Comparison of ENCODE assay signal across 25 mouse cellular contexts in genomic region chr17:71652934-71653333, GRCm38 (mm10). TPM values are rescaled to one million over a fixed set of nuclear protein-coding genes. Genes with fewer than 3 reads are reported as not detected.
DNase-seq lines count a peak whose midpoint lies in the region; ATAC-seq and TF ChIP-seq lines count a peak whose summit lies in the region.
"Had no signal": no experiment of that assay in that cellular context is flagged by ENCODE, and none has a peak within 500 bp of the region (broad histone marks: within the 10 kb centered on the region; RNA-seq: fewer than 3 reads in every experiment).

No protein-coding gene starts in this region.

- peaks cover 20% of the 10 kb centered on the region; the same call in 1 of the 2 replicates for H3K36me3 ChIP-seq in stomach, embryonic 16.5 days (ENCODE audit: control insufficient read depth, insufficient read depth, low read length)
- peaks cover 24% of the 10 kb centered on the region for H3K36me3 ChIP-seq in stomach, postnatal 0 days (ENCODE audit: control insufficient read depth, insufficient read depth, low read length)

- no peak for TF ChIP-seq POLR2A in embryonic fibroblast, embryonic 13.5 days (IDR thresholded peaks at IDR 0.05; ENCODE audit: low read depth, low read length)

- ATAC-seq in stomach, embryonic 16.5 days (ENCODE audit: insufficient read depth, low FRiP score): peak; percentile 44; the same call in 1 of the 2 replicates
- ATAC-seq in stomach, postnatal 0 days (ENCODE audit: low FRiP score, low TSS enrichment): no peak
- ATAC-seq: forebrain, embryonic 13.5 days; forebrain, embryonic 16.5 days; hindbrain, postnatal 0 days; inflammation-experienced regulatory T-cells, adult 6 months; Patski had no signal

- H3K9ac ChIP-seq in stomach, embryonic 16.5 days (ENCODE audit: low read length): no peak overlapping the region
- no peak overlapping the region for H3K9ac ChIP-seq in stomach, postnatal 0 days (ENCODE audit: low read length)
- H3K9ac ChIP-seq: embryonic facial prominence, embryonic 12.5 days; forebrain, embryonic 13.5 days; hindbrain, embryonic 13.5 days had no signal

- H3K9me3 ChIP-seq in stomach, embryonic 16.5 days (replicated peaks; ENCODE audit: control insufficient read depth, low read length): no peaks in the 10 kb centered on the region
- H3K9me3 ChIP-seq in stomach, postnatal 0 days (ENCODE audit: control insufficient read depth, low read length): no peaks in the 10 kb centered on the region
- H3K9me3 ChIP-seq: embryonic facial prominence, embryonic 12.5 days; forebrain, embryonic 10.5 days; forebrain, embryonic 13.5 days; G1E; hindbrain, embryonic 10.5 days; hindbrain, embryonic 13.5 days had no signal

- H3K27me3 ChIP-seq in stomach, embryonic 16.5 days (ENCODE audit: control insufficient read depth, insufficient read depth, low read length): no peaks in the 10 kb centered on the region
- H3K27me3 ChIP-seq in stomach, postnatal 0 days (ENCODE audit: control insufficient read depth, insufficient read depth, low read length): no peaks in the 10 kb centered on the region
- H3K27me3 ChIP-seq: embryonic facial prominence, embryonic 12.5 days; forebrain, embryonic 13.5 days; hindbrain, embryonic 13.5 days; Patski had no signal

- no peak for TF ChIP-seq EP300 in stomach, postnatal 0 days (optimal IDR thresholded peaks at IDR 0.05)

- DNase-seq in stomach, postnatal 0 days (ENCODE audit: low spot score): no peak
- peak; percentile 22 for DNase-seq in urinary bladder, postnatal 25 days (ENCODE audit: low spot score)
- no peak for DNase-seq in urinary bladder, postnatal 10 days (ENCODE audit: low spot score)
- DNase-seq in layer of hippocampus, adult 18-20 months (ENCODE audit: low spot score in 2 of 2): no peak
- DNase-seq: adrenal gland, postnatal 10 days; adrenal gland, postnatal 36 days; cerebellum, adult 18-20 months; cerebellum, adult 9-10 months; cerebellum, postnatal 14 days; gastrocnemius, postnatal 10 days; gastrocnemius, postnatal 36 days had no signal

- no peak overlapping the region for H3K4me3 ChIP-seq in stomach, embryonic 16.5 days (replicated peaks; ENCODE audit: low read length)
- H3K4me3 ChIP-seq in stomach, postnatal 0 days (ENCODE audit: low read depth, low read length): no peak overlapping the region
- H3K4me3 ChIP-seq in embryonic fibroblast, embryonic 13.5 days (ENCODE audit: insufficient read depth, low read length): no peak overlapping the region
- H3K4me3 ChIP-seq: embryonic facial prominence, embryonic 12.5 days; forebrain, embryonic 10.5 days; forebrain, embryonic 13.5 days; hindbrain, embryonic 10.5 days; hindbrain, embryonic 13.5 days had no signal

- no peak overlapping the region for H3K4me2 ChIP-seq in stomach, embryonic 16.5 days (ENCODE audit: low read depth, low read length)
- H3K4me2 ChIP-seq in stomach, postnatal 0 days (replicated peaks; ENCODE audit: low read depth): no peak overlapping the region
- H3K4me2 ChIP-seq: embryonic facial prominence, embryonic 12.5 days; forebrain, embryonic 13.5 days; heart, embryonic 11.5 days; hindbrain, embryonic 13.5 days had no signal

- no peak for TF ChIP-seq CTCF in stomach, postnatal 0 days (IDR thresholded peaks at IDR 0.05; ENCODE audit: low read depth)
- no peak for TF ChIP-seq CTCF in embryonic fibroblast, embryonic 13.5 days (IDR thresholded peaks at IDR 0.05; ENCODE audit: borderline replicate concordance, insufficient read depth, low read length)

- peak overlapping the region; percentile 66; the same call in 1 of the 2 replicates for H3K27ac ChIP-seq in stomach, embryonic 16.5 days (ENCODE audit: low read length)
- H3K27ac ChIP-seq in stomach, postnatal 0 days (replicated peaks): no peak overlapping the region
- H3K27ac ChIP-seq in embryonic fibroblast, embryonic 13.5 days (ENCODE audit: insufficient read depth, low read length): 0 out of 2 replicates have a peak overlapping the region, but pooled peaks have one; percentile 16
- H3K27ac ChIP-seq: embryonic facial prominence, embryonic 12.5 days; forebrain, embryonic 10.5 days; forebrain, embryonic 13.5 days; hindbrain, embryonic 10.5 days; hindbrain, embryonic 13.5 days; hindbrain, postnatal 0 days had no signal

- 76% methylated on average over 5 of the region's 5 CpGs for WGBS in stomach, embryonic 16.5 days
- 57% methylated on average over 5 of the region's 5 CpGs for WGBS in stomach, postnatal 0 days

- no peaks in the 10 kb centered on the region for H3K4me1 ChIP-seq in stomach, embryonic 16.5 days (ENCODE audit: control insufficient read depth, insufficient read depth, low read length)
- no peaks in the 10 kb centered on the region for H3K4me1 ChIP-seq in stomach, postnatal 0 days (replicated peaks; ENCODE audit: control insufficient read depth, insufficient read depth)
- no peaks in the 10 kb centered on the region; the same call in 1 of the 2 replicates for H3K4me1 ChIP-seq in embryonic fibroblast, embryonic 13.5 days (ENCODE audit: control insufficient read depth, insufficient read depth, low read length)
- H3K4me1 ChIP-seq: embryonic facial prominence, embryonic 12.5 days; forebrain, embryonic 10.5 days; forebrain, embryonic 13.5 days; hindbrain, embryonic 10.5 days; hindbrain, embryonic 13.5 days had no signal

RNA-seq across cellular contexts. Expression of gene Togaram2, which starts 20.1 kb away (rescaled TPM):
- 0.75 and 1.2 TPM in 2 replicates for polyA plus RNA-seq in stomach, embryonic 16.5 days (2015; fragmentation: Nextera tagmentation; extraction: Ambion mirVana)
- 0.55 and 0.68 TPM in 2 replicates for polyA plus RNA-seq in stomach, postnatal 0 days (2015; fragmentation: Nextera tagmentation; extraction: Ambion mirVana)
- polyA plus RNA-seq in embryonic fibroblast, embryonic 13.5 days (2011; ENCODE audit: insufficient read length, low read depth, missing spikeins): not detected in 2 replicates
- total RNA-seq in layer of hippocampus, adult 18-20 months (2021): 1 to 10 TPM; 1.1 to 2.2 TPM
- total RNA-seq: adrenal gland, postnatal 36 days; granulocyte monocyte progenitor cell, adult 5-6 weeks had no signal
- polyA plus RNA-seq: embryonic facial prominence, embryonic 12.5 days; forebrain, embryonic 10.5 days; G1E; inflammation-experienced regulatory T-cells, adult 6 months had no signal

RNA-seq across cellular contexts. Expression of gene Wdr43, which starts 37.2 kb away (rescaled TPM):
- polyA plus RNA-seq in stomach, embryonic 16.5 days (2015; fragmentation: Nextera tagmentation; extraction: Ambion mirVana): 72.9 and 73.1 TPM in 2 replicates
- 28.0 and 30.6 TPM in 2 replicates for polyA plus RNA-seq in stomach, postnatal 0 days (2015; fragmentation: Nextera tagmentation; extraction: Ambion mirVana)
- polyA plus RNA-seq in embryonic fibroblast, embryonic 13.5 days (2011; ENCODE audit: insufficient read length, low read depth, missing spikeins): 99.2 and 118 TPM in 2 replicates
- total RNA-seq in layer of hippocampus, adult 18-20 months (2021): 10 to 100 TPM; 26.1 to 28.6 TPM
